Mouse (Mus musculus): Measurements from ENCODE around the gene Olfr799. TPM values are rescaled to one million over a fixed set of nuclear protein-coding genes. Genes with fewer than 3 reads are reported as not detected.

Olfr799 gene
- not detected in 2 replicates for polyA plus RNA-seq (2012; rRNA removed)

DNA sequence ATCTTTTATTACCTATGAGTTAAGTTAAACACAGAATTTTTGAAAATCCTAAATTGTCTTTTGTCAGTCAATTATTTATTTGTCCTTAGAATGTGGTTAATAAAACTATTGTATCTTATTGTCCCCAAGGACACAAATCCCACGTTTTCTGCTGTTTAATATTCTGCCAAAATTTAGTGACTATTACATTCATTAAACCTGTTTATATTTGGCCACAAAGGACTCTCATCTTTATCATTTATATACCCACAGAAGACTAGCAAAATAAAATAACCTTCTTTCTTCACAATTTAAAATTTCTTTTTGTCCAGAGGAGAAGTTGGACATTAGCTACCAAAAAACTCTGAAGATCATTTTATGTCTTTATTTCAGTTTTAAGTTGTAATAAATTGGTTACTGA, at the start of gene Olfr799:
Gene Olfr799, plus strand, starts transcription at position 301 of the 400 bp plus-strand sequence.
- Histone ChIP-seq H3K27me3 (ENCODE audit: control insufficient read depth, insufficient read depth, low read length) (no peaks in the 10 kb centered on the region), H3K4me1 (ENCODE audit: control insufficient read depth, insufficient read depth, insufficient read length, low read length) (no peaks in the 10 kb centered on the region), H3K4me3 (ENCODE audit: low read depth, low read length) (no peak within 1 kb of the TSS), H3K36me3 (ENCODE audit: control insufficient read depth, insufficient read depth, low read length) (no peaks in the 10 kb centered on the region), H3K27ac (ENCODE audit: insufficient read depth, low read depth, low read length) (no peak within 1 kb of the TSS)
- WGBS: 7% methylated on average over 1 of the region's 1 CpGs
- TF ChIP-seq CTCF (IDR thresholded peaks at IDR 0.05; ENCODE audit: extremely low read depth, insufficient read length, insufficient replicate concordance, low read depth, low read length) (no peak), POLR2A (IDR thresholded peaks at IDR 0.05; ENCODE audit: low read depth, low read length) (no peak)

DNA sequence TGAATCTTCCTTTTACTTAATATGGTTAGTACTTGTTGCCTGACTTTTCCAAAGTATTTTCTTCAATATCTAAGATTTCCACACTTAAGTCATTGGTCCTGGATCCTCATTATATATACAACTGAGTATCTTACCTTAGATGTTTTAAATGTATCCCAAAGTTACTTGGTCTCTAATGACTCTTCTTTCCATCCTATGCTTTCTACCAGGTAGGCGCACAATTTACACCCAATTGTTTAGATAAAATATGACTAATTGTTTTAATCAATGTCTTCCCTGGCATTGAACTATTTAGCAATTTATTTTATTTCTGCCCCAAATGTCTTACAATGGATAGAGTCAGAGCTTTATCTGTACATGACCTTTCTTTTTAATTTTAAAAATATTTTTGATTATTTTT, 24.8 kb upstream of the Olfr799 start, which contains the start of gene Olfr796:
Gene Olfr796, minus strand, starts transcription at position 101 of the 400 bp plus-strand sequence.
- Histone ChIP-seq H3K4me1 (ENCODE audit: control insufficient read depth, insufficient read depth, insufficient read length, low read length) (no peaks in the 10 kb centered on the region), H3K4me3 (ENCODE audit: low read depth, low read length) (no peak within 1 kb of the TSS), H3K27ac (ENCODE audit: insufficient read depth, low read depth, low read length) (no peak within 1 kb of the TSS), H3K36me3 (ENCODE audit: control insufficient read depth, insufficient read depth, low read length) (no peaks in the 10 kb centered on the region), H3K27me3 (ENCODE audit: control insufficient read depth, insufficient read depth, low read length) (no peaks in the 10 kb centered on the region)
- WGBS: 87% methylated on average over 1 of the region's 1 CpGs
- TF ChIP-seq CTCF (IDR thresholded peaks at IDR 0.05; ENCODE audit: extremely low read depth, insufficient read length, insufficient replicate concordance, low read depth, low read length): no peak
- no peak for TF ChIP-seq POLR2A (IDR thresholded peaks at IDR 0.05; ENCODE audit: low read depth, low read length)

DNA sequence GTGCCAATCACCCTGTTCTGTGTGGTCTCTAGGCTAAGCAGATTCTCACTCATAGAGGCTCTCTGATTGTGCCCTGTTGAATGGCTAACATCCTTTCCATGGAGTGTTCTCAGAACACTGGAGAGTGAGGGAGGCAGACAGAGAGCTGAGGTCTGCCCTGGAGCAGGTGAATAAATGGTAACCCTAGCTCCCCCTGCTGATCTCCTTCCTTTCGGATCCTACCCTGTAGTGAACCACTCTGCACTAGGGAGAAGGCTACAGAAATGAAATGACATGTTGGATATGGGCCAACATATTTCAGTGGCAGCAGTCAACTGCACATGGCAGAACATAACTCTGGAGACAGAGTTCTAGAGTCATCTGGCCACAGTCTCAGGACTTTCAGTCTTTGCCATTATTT, 15.6 kb upstream of the Olfr799 start:
- no peaks in the 10 kb centered on the region for H3K27me3 ChIP-seq (ENCODE audit: control insufficient read depth, insufficient read depth, low read length)
- H3K4me1 ChIP-seq (ENCODE audit: control insufficient read depth, insufficient read depth, insufficient read length, low read length): no peaks in the 10 kb centered on the region
- 32% methylated on average over 1 of the region's 1 CpGs for whole genome bisulfite sequencing
- TF ChIP-seq POLR2A (IDR thresholded peaks at IDR 0.05; ENCODE audit: low read depth, low read length): no peak
- no peak for TF ChIP-seq CTCF (IDR thresholded peaks at IDR 0.05; ENCODE audit: extremely low read depth, insufficient read length, insufficient replicate concordance, low read depth, low read length)
- H3K27ac ChIP-seq (ENCODE audit: insufficient read depth, low read depth, low read length): no peak overlapping the region
- no peaks in the 10 kb centered on the region for H3K36me3 ChIP-seq (ENCODE audit: control insufficient read depth, insufficient read depth, low read length)
- no peak overlapping the region for H3K4me3 ChIP-seq (ENCODE audit: low read depth, low read length)

DNA sequence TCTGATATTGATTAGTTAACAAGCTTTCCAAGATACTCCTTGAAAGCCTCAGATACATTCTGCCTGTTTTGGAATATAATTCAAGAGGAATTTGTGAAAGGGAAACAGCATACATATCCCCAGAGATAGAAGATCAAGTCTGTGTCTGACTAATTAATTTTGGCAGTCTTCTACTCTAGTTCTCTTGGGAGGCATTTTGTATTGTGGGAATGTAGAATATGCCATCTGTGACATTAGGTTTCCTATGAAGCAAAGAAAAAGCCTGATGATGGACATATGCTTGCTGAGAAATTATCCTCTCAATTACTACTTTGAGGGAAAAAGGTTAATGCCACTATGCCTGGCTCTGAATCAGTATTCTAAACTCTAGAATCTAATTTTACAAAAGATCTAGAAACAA, 14.0 kb upstream of the Olfr799 start:
- Histone ChIP-seq H3K36me3 (ENCODE audit: control insufficient read depth, insufficient read depth, low read length) (no peaks in the 10 kb centered on the region), H3K4me3 (ENCODE audit: low read depth, low read length) (no peak overlapping the region), H3K27me3 (ENCODE audit: control insufficient read depth, insufficient read depth, low read length) (no peaks in the 10 kb centered on the region), H3K4me1 (ENCODE audit: control insufficient read depth, insufficient read depth, insufficient read length, low read length) (no peaks in the 10 kb centered on the region), H3K27ac (ENCODE audit: insufficient read depth, low read depth, low read length) (no peak overlapping the region)
- no peak for TF ChIP-seq CTCF (IDR thresholded peaks at IDR 0.05; ENCODE audit: extremely low read depth, insufficient read length, insufficient replicate concordance, low read depth, low read length)
- no peak for TF ChIP-seq POLR2A (IDR thresholded peaks at IDR 0.05; ENCODE audit: low read depth, low read length)

DNA sequence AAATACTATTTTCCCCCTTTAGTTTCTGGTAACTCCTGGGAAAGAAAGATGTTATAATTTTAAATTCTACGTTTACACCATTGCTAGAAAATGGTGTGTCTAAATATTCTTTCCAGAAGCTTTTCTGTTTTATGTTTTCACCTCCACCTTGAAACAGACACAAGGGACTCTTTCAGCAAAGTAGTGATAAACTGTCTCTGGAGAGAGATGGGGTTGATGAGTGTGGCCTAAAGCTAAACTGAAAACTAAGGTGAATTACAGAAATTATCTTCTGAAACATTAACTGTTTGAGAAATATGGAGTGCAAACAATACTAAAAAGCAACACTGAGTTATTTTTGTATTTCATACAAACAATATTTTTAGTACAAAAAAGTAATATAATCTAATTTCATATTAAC, 9.4 kb upstream of the Olfr799 start, which contains the start of gene Olfr798:
Gene Olfr798, minus strand, starts transcription at position 101 of the 400 bp plus-strand sequence.
- H3K27ac ChIP-seq (ENCODE audit: insufficient read depth, low read depth, low read length): no peak within 1 kb of the TSS
- no peaks in the 10 kb centered on the region for H3K4me1 ChIP-seq (ENCODE audit: control insufficient read depth, insufficient read depth, insufficient read length, low read length)
- no peak for TF ChIP-seq POLR2A (IDR thresholded peaks at IDR 0.05; ENCODE audit: low read depth, low read length)
- no peak for TF ChIP-seq CTCF (IDR thresholded peaks at IDR 0.05; ENCODE audit: extremely low read depth, insufficient read length, insufficient replicate concordance, low read depth, low read length)
- 83% methylated on average over 1 of the region's 1 CpGs for WGBS
- no peak within 1 kb of the TSS for H3K4me3 ChIP-seq (ENCODE audit: low read depth, low read length)
- no peaks in the 10 kb centered on the region for H3K27me3 ChIP-seq (ENCODE audit: control insufficient read depth, insufficient read depth, low read length)
- no peaks in the 10 kb centered on the region for H3K36me3 ChIP-seq (ENCODE audit: control insufficient read depth, insufficient read depth, low read length)

DNA sequence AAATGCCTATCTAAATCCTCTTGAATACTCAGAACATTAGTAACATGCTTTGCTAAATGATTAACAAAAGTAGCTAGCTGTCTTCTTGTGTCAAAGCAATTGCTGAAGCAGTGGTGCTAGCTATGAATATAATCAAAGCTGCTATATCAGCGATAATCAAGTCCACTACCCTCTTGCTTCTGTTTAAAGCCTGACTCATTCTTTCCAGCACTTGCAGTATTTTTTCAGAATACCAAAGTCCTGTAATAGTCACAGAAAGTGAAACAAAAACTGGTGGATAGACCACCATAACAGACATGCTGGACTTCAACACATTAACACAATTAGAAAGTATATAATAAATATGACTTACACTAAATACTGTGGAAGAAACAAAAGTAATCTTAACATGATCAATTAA, 14.5 kb downstream of the Olfr799 start:
- H3K4me3 ChIP-seq (ENCODE audit: low read depth, low read length): no peak overlapping the region
- no peak for TF ChIP-seq CTCF (IDR thresholded peaks at IDR 0.05; ENCODE audit: extremely low read depth, insufficient read length, insufficient replicate concordance, low read depth, low read length)
- TF ChIP-seq POLR2A (IDR thresholded peaks at IDR 0.05; ENCODE audit: low read depth, low read length): no peak
- no peaks in the 10 kb centered on the region for H3K4me1 ChIP-seq (ENCODE audit: control insufficient read depth, insufficient read depth, insufficient read length, low read length)
- no peaks in the 10 kb centered on the region for H3K27me3 ChIP-seq (ENCODE audit: control insufficient read depth, insufficient read depth, low read length)
- WGBS: 84% methylated on average over 1 of the region's 1 CpGs
- H3K36me3 ChIP-seq (ENCODE audit: control insufficient read depth, insufficient read depth, low read length): no peaks in the 10 kb centered on the region
- H3K27ac ChIP-seq (ENCODE audit: insufficient read depth, low read depth, low read length): no peak overlapping the region

DNA sequence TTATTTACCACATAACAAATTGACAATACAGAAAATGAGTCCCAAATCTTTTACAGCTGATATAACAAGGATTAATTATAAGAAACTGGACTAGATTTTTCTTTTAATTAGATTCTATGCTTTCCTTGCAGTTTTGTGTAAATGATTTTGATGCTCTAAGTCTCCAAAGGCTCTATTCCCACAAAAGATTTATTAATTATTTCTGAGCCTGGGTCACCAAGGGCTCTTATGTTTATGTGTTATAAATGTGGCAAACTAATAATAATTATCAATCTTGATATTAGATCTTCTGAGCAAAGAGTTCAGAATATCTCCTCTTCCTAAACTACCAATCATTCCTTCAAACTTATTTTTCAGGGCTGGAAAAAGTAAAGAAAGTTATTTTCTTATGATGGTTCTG, 20.1 kb downstream of the Olfr799 start, which contains the start of gene Olfr800:
Gene Olfr800, plus strand, starts transcription at position 301 of the 400 bp plus-strand sequence.
- no peak within 1 kb of the TSS for H3K4me3 ChIP-seq (ENCODE audit: low read depth, low read length)
- no peaks in the 10 kb centered on the region for H3K4me1 ChIP-seq (ENCODE audit: control insufficient read depth, insufficient read depth, insufficient read length, low read length)
- H3K36me3 ChIP-seq (ENCODE audit: control insufficient read depth, insufficient read depth, low read length): no peaks in the 10 kb centered on the region
- TF ChIP-seq POLR2A (IDR thresholded peaks at IDR 0.05; ENCODE audit: low read depth, low read length) (no peak), CTCF (IDR thresholded peaks at IDR 0.05; ENCODE audit: extremely low read depth, insufficient read length, insufficient replicate concordance, low read depth, low read length) (no peak)
- H3K27me3 ChIP-seq (ENCODE audit: control insufficient read depth, insufficient read depth, low read length): no peaks in the 10 kb centered on the region
- no peak within 1 kb of the TSS for H3K27ac ChIP-seq (ENCODE audit: insufficient read depth, low read depth, low read length)
